ENCODE assay signal across 22 mouse cellular contexts in genomic region chr11:60734206-60734605, GRCm38 (mm10). TPM values are rescaled to one million over a fixed set of nuclear protein-coding genes. Genes with fewer than 3 reads are reported as not detected.
A peak's percentile ranks its signal among the peaks of the same experiment; 100 is the strongest.
DNase-seq lines count a peak whose midpoint lies in the region; ATAC-seq and TF ChIP-seq lines count a peak whose summit lies in the region.
"Had no signal": no experiment of that assay in that cellular context is flagged by ENCODE, and none has a peak within 500 bp of the region (broad histone marks: within the 10 kb centered on the region; RNA-seq: fewer than 3 reads in every experiment).

No protein-coding gene starts in this region.

- no peak for ATAC-seq in hindbrain, embryonic 16.5 days
- ATAC-seq: forebrain, embryonic 16.5 days; hindbrain, postnatal 0 days had no signal

- TF ChIP-seq CTCF in gastrocnemius, adult 2 months (IDR thresholded peaks at IDR 0.05) = no peak

- peak overlapping the region; percentile 2; the same call in 1 of the 2 replicates for H3K4me3 ChIP-seq in gastrocnemius, adult 2 months
- no peak overlapping the region for H3K4me3 ChIP-seq in hindbrain, embryonic 16.5 days (ENCODE audit: low read length)
- H3K4me3 ChIP-seq: heart, embryonic 15.5 days; layer of hippocampus, adult 2 months; limb, embryonic 10.5 days; midbrain, embryonic 10.5 days had no signal

- no peak overlapping the region for H3K9ac ChIP-seq in hindbrain, embryonic 16.5 days (ENCODE audit: low read depth, low read length)
- H3K9ac ChIP-seq: heart, embryonic 15.5 days; lung, embryonic 14.5 days had no signal

- H3K27ac ChIP-seq in gastrocnemius, adult 2 months = peak overlapping the region; percentile 97
- no peak overlapping the region for H3K27ac ChIP-seq in hindbrain, embryonic 16.5 days (ENCODE audit: low read depth, low read length)
- H3K27ac ChIP-seq: heart, embryonic 15.5 days; hindbrain, postnatal 0 days; layer of hippocampus, adult 2 months; limb, embryonic 10.5 days; midbrain, embryonic 10.5 days had no signal

- no peaks in the 10 kb centered on the region for H3K9me3 ChIP-seq in hindbrain, embryonic 16.5 days (ENCODE audit: control insufficient read depth, low read length)
- H3K9me3 ChIP-seq: heart, embryonic 15.5 days; limb, embryonic 10.5 days; midbrain, embryonic 10.5 days had no signal

- intact Hi-C loops in gastrocnemius, adult 2 months (cut with DNase I) = no loop called here
- intact Hi-C loops in gastrocnemius, postnatal 14 days (cut with DNase I; ENCODE audit: low total_unique reads) = no loop called here

- H3K27me3 ChIP-seq in hindbrain, embryonic 16.5 days (replicated peaks; ENCODE audit: control insufficient read depth, insufficient read depth, low read length) = no peaks in the 10 kb centered on the region
- H3K27me3 ChIP-seq: heart, embryonic 15.5 days had no signal

- H3K4me1 ChIP-seq in hindbrain, embryonic 16.5 days (ENCODE audit: control insufficient read depth, insufficient read depth, low read depth, low read length) = peaks cover 3% of the 10 kb centered on the region

- H3K4me2 ChIP-seq in hindbrain, embryonic 16.5 days (ENCODE audit: low read length) = no peak overlapping the region
- H3K4me2 ChIP-seq: heart, embryonic 15.5 days; lung, embryonic 14.5 days had no signal

- peak; percentile 57 for DNase-seq in gastrocnemius, adult 2 months
- no peak for DNase-seq in gastrocnemius, postnatal 4 days (ENCODE audit: low spot score in 2 of 2)
- peak; percentile 66 for DNase-seq in NIH3T3 (ENCODE audit: low read depth)
- peak; percentile 38 for DNase-seq in gastrocnemius, postnatal 14 days
- DNase-seq in right cerebral cortex, postnatal 25 days = no peak
- no peak for DNase-seq in ovary, postnatal 14 days (ENCODE audit: low spot score)
- DNase-seq: cerebellum, adult 18-20 months; cerebellum, postnatal 25 days; embryo, embryonic 11 days; kidney, adult 18-20 months; kidney, postnatal 10 days; lung, embryonic 14.5 days; lung, postnatal 4 days; spleen, adult 18-20 months; thymus, adult 18-20 months had no signal

- H3K36me3 ChIP-seq in hindbrain, embryonic 16.5 days (ENCODE audit: control insufficient read depth, insufficient read depth, low read length) = peaks cover 20% of the 10 kb centered on the region; the same call in 1 of the 2 replicates

- 78% methylated on average over 2 of the region's 2 CpGs for WGBS in hindbrain, embryonic 16.5 days

RNA-seq across cellular contexts. Expression of gene Mief2, which starts 6.0 kb away (rescaled TPM):
- total RNA-seq in gastrocnemius, adult 2 months (2021) = 10 to 100 TPM; 61.9 to 91.0 TPM
- 10 to 100 TPM; 70.6 to 76.5 TPM for total RNA-seq in gastrocnemius, postnatal 4 days (2021)
- total RNA-seq in gastrocnemius, postnatal 14 days (2021) = 10 to 100 TPM; 82.5 to 88.4 TPM
- polyA plus RNA-seq in hindbrain, embryonic 16.5 days (2015; fragmentation: Nextera tagmentation; extraction: Ambion mirVana) = 26.2 and 29.7 TPM in 2 replicates

RNA-seq across cellular contexts. Expression of gene Flii, which starts 7.1 kb away (rescaled TPM):
- total RNA-seq in gastrocnemius, adult 2 months (2021) = 100 to 1,000 TPM in 1 of 2 experiments, 10 to 100 TPM in 1; 96.1 to 103 TPM
- 100 to 1,000 TPM; 104 to 113 TPM for total RNA-seq in gastrocnemius, postnatal 4 days (2021)
- total RNA-seq in gastrocnemius, postnatal 14 days (2021) = 10 to 100 TPM; 87.8 to 90.9 TPM
- polyA plus RNA-seq in hindbrain, embryonic 16.5 days (2015; fragmentation: Nextera tagmentation; extraction: Ambion mirVana) = 73.3 and 84.8 TPM in 2 replicates

RNA-seq across cellular contexts. Expression of gene Llgl1, which starts 34.7 kb away (rescaled TPM):
- 1 to 10 TPM; 9.0 to 9.5 TPM for total RNA-seq in gastrocnemius, adult 2 months (2021)
- 10 to 100 TPM; 29.7 to 32.0 TPM for total RNA-seq in gastrocnemius, postnatal 4 days (2021)
- total RNA-seq in gastrocnemius, postnatal 14 days (2021) = 10 to 100 TPM; 12.1 to 14.5 TPM
- polyA plus RNA-seq in hindbrain, embryonic 16.5 days (2015; fragmentation: Nextera tagmentation; extraction: Ambion mirVana) = 42.9 and 52.3 TPM in 2 replicates

RNA-seq across cellular contexts. Expression of gene Top3a, which starts 43.0 kb away (rescaled TPM):
- total RNA-seq in gastrocnemius, adult 2 months (2021) = 1 to 10 TPM; 4.5 to 4.7 TPM
- 10 to 100 TPM in 1 of 2 experiments, 1 to 10 TPM in 1; 9.4 to 10.6 TPM for total RNA-seq in gastrocnemius, postnatal 4 days (2021)
- 1 to 10 TPM; 3.8 to 4.5 TPM for total RNA-seq in gastrocnemius, postnatal 14 days (2021)
- 7.7 and 9.4 TPM in 2 replicates for polyA plus RNA-seq in hindbrain, embryonic 16.5 days (2015; fragmentation: Nextera tagmentation; extraction: Ambion mirVana)

RNA-seq across cellular contexts. Expression of gene Smcr8, which starts 43.1 kb away (rescaled TPM):
- total RNA-seq in gastrocnemius, adult 2 months (2021) = 10 to 100 TPM; 19.8 to 20.1 TPM
- 10 to 100 TPM; 15.9 to 18.0 TPM for total RNA-seq in gastrocnemius, postnatal 4 days (2021)
- 10 to 100 TPM; 11.2 to 16.7 TPM for total RNA-seq in gastrocnemius, postnatal 14 days (2021)
- 4.8 and 6.7 TPM in 2 replicates for polyA plus RNA-seq in hindbrain, embryonic 16.5 days (2015; fragmentation: Nextera tagmentation; extraction: Ambion mirVana)

Comparison
In these comparisons a context has a peak if more than half of its experiments do, and no peak if none do; other contexts are left out.
1. DNase-seq: peak in gastrocnemius, adult 2 months (single experiment), NIH3T3 (single experiment) and gastrocnemius, postnatal 14 days (single experiment); none in gastrocnemius, postnatal 4 days (0 of 2), right cerebral cortex, postnatal 25 days (single experiment) and ovary, postnatal 14 days (single experiment).